Mouse (Mus musculus): Measurements from ENCODE around the gene Fpgs.

- TF ChIP-seq POLR2A (IDR thresholded peaks at IDR 0.05; ENCODE audit: low read depth, low read length) (no peak), CTCF (IDR thresholded peaks at IDR 0.05; ENCODE audit: borderline replicate concordance, insufficient read depth, low read length) (no peak)
Measured at GRCm38 (mm10) chr2:32706971-32707370, 3.0 kb upstream of the Fpgs start.

Data from embryonic fibroblast, embryonic 13.5 days (primary cell).